Mouse (Mus musculus) stomach, postnatal 0 days (tissue): ENCODE results near the gene Camk2n1.

ENCODE experiments used
- CTCF ChIP-seq: IDR thresholded peaks from 2 replicates; pipeline ENCODE4 v1.5.1; 2016; ENCODE audit warnings: antibody characterized with exemption, low read depth, mild to moderate bottlenecking, moderate library complexity
- EP300 ChIP-seq: optimal IDR thresholded peaks from 2 replicates; pipeline ENCODE3; 2016; ENCODE audit warnings: antibody characterized with exemption

GRCm38 (mm10) chr4:138429778-138430177, 24.3 kb upstream of the Camk2n1 start:
- TF ChIP-seq CTCF (peak; percentile 73), EP300 (no peak)
